In genomic region chr1:39720186-39720585, GRCm38 (mm10) we compare ENCODE assay signal across 11 mouse cellular contexts. TPM values are rescaled to one million over a fixed set of nuclear protein-coding genes. Genes with fewer than 3 reads are reported as not detected.
DNase-seq lines count a peak whose midpoint lies in the region; ATAC-seq lines count a peak whose summit lies in the region.
"Had no signal": no experiment of that assay in that cellular context is flagged by ENCODE, and none has a peak within 500 bp of the region (broad histone marks: within the 10 kb centered on the region; RNA-seq: fewer than 3 reads in every experiment).

No protein-coding gene starts in this region.

- H3K4me3 ChIP-seq in kidney, embryonic 16.5 days (ENCODE audit: low read length), result peak overlapping the region; percentile 50
- H3K4me3 ChIP-seq in forebrain, embryonic 10.5 days, result peak overlapping the region; percentile 70
- peak overlapping the region; percentile 74 for H3K4me3 ChIP-seq in limb, embryonic 10.5 days
- H3K4me3 ChIP-seq in neural tube, embryonic 13.5 days, result peak overlapping the region; percentile 54

- H3K36me3 ChIP-seq in kidney, embryonic 16.5 days (ENCODE audit: insufficient read depth, low read length), result no peaks in the 10 kb centered on the region
- no peaks in the 10 kb centered on the region for H3K36me3 ChIP-seq in forebrain, embryonic 10.5 days (replicated peaks)
- no peaks in the 10 kb centered on the region for H3K36me3 ChIP-seq in limb, embryonic 10.5 days
- no peaks in the 10 kb centered on the region for H3K36me3 ChIP-seq in neural tube, embryonic 13.5 days
- H3K36me3 ChIP-seq: G1E had no signal

- H3K9ac ChIP-seq in kidney, embryonic 16.5 days (replicated peaks; ENCODE audit: low read length), result peak overlapping the region; percentile 71
- peak overlapping the region; percentile 81 for H3K9ac ChIP-seq in neural tube, embryonic 13.5 days

- DNase-seq in kidney, postnatal 10 days, result no peak
- no peak for DNase-seq in forebrain, embryonic 10.5 days (ENCODE audit: extremely low spot score, low spot score)
- no peak for DNase-seq in limb, embryonic 10.5 days (ENCODE audit: low spot score)
- no peak for DNase-seq in gastrocnemius, adult 18-20 months (ENCODE audit: low spot score)
- no peak for DNase-seq in layer of hippocampus, postnatal 14 days (ENCODE audit: low spot score in 2 of 2)
- DNase-seq in B cell, adult 2 months, result no peak

- no peaks in the 10 kb centered on the region for H3K9me3 ChIP-seq in kidney, embryonic 16.5 days (ENCODE audit: low read length)
- no peaks in the 10 kb centered on the region for H3K9me3 ChIP-seq in forebrain, embryonic 10.5 days
- no peaks in the 10 kb centered on the region for H3K9me3 ChIP-seq in limb, embryonic 10.5 days (replicated peaks)
- no peaks in the 10 kb centered on the region for H3K9me3 ChIP-seq in neural tube, embryonic 13.5 days
- H3K9me3 ChIP-seq: G1E had no signal

- H3K4me1 ChIP-seq in kidney, embryonic 16.5 days (ENCODE audit: insufficient read depth, low read length), result peaks cover 34% of the 10 kb centered on the region
- H3K4me1 ChIP-seq in forebrain, embryonic 10.5 days, result peaks cover 46% of the 10 kb centered on the region
- H3K4me1 ChIP-seq in limb, embryonic 10.5 days, result peaks cover 49% of the 10 kb centered on the region
- H3K4me1 ChIP-seq in neural tube, embryonic 13.5 days (replicated peaks), result peaks cover 20% of the 10 kb centered on the region

- no peak for ATAC-seq in kidney, embryonic 16.5 days (ENCODE audit: low FRiP score, low TSS enrichment)
- no peak for ATAC-seq in neural tube, embryonic 13.5 days (ENCODE audit: low read depth)

- H3K27ac ChIP-seq in kidney, embryonic 16.5 days (ENCODE audit: low read length), result no peak overlapping the region
- peak overlapping the region; percentile 91 for H3K27ac ChIP-seq in forebrain, embryonic 10.5 days
- peak overlapping the region; percentile 97 for H3K27ac ChIP-seq in limb, embryonic 10.5 days
- H3K27ac ChIP-seq in neural tube, embryonic 13.5 days (replicated peaks), result no peak overlapping the region

- H3K27me3 ChIP-seq in kidney, embryonic 16.5 days (ENCODE audit: insufficient read depth, low read length), result no peaks in the 10 kb centered on the region
- H3K27me3 ChIP-seq in forebrain, embryonic 10.5 days (ENCODE audit: poor library complexity, severe bottlenecking), result peaks cover 22% of the 10 kb centered on the region; the same call in 1 of the 2 replicates
- no peaks in the 10 kb centered on the region for H3K27me3 ChIP-seq in limb, embryonic 10.5 days (ENCODE audit: low read depth, poor library complexity, severe bottlenecking)
- H3K27me3 ChIP-seq in neural tube, embryonic 13.5 days, result no peaks in the 10 kb centered on the region

- peak overlapping the region; percentile 74 for H3K4me2 ChIP-seq in kidney, embryonic 16.5 days (replicated peaks; ENCODE audit: low read depth, low read length)
- peak overlapping the region; percentile 89 for H3K4me2 ChIP-seq in neural tube, embryonic 13.5 days

- 32% methylated on average over 2 of the region's 2 CpGs for WGBS in kidney, embryonic 16.5 days
- WGBS in forebrain, embryonic 10.5 days, result 50% methylated on average over 2 of the region's 2 CpGs
- 28% methylated on average over 2 of the region's 2 CpGs for WGBS in limb, embryonic 10.5 days
- 38% methylated on average over 2 of the region's 2 CpGs for WGBS in neural tube, embryonic 13.5 days

RNA-seq across cellular contexts. Expression of gene Rfx8, which starts 0.6 kb away (rescaled TPM):
- 0.17 and 0.21 TPM in 2 replicates for polyA plus RNA-seq in kidney, embryonic 16.5 days (2015; fragmentation: Nextera tagmentation; extraction: Ambion mirVana)
- polyA plus RNA-seq in forebrain, embryonic 10.5 days (2016; fragmentation: Nextera tagmentation; extraction: Ambion mirVana), result 0.22 and 0.34 TPM in 2 replicates
- 0.35 and 0.79 TPM in 2 replicates for polyA plus RNA-seq in limb, embryonic 10.5 days (2016; fragmentation: Nextera tagmentation; extraction: Ambion mirVana)
- 0.48 and 0.71 TPM in 2 replicates for polyA plus RNA-seq in neural tube, embryonic 13.5 days (2015; fragmentation: Nextera tagmentation; extraction: Ambion mirVana)
- total RNA-seq in gastrocnemius, adult 18-20 months (2021), result not detected
- total RNA-seq in layer of hippocampus, postnatal 14 days (2021), result under 1 TPM; 0.25 to 0.38 TPM
- total RNA-seq: neutrophil, adult 5-6 weeks had no signal
- polyA plus RNA-seq: G1E; large intestine, adult 2 months had no signal

Comparison
In these comparisons a context has a peak if more than half of its experiments do, and no peak if none do; other contexts are left out.
1. H3K27ac ChIP-seq: peak in forebrain, embryonic 10.5 days (single experiment) and limb, embryonic 10.5 days (single experiment); none in kidney, embryonic 16.5 days (single experiment) and neural tube, embryonic 13.5 days (single experiment).
2. Peak in every context shown above with its lines, with median percentiles within 50 percentile points of each other: H3K4me3 ChIP-seq.